Comparison of ENCODE assay signal across 1 mouse cellular context in genomic region chr15:79687646-79688267, GRCm38 (mm10).
A peak's percentile ranks its signal among the peaks of the same experiment; 100 is the strongest.
TF ChIP-seq lines count a peak whose summit lies in the region.

Gene Josd1 (minus strand): TSS chr15:79687919.

TF ChIP-seq in CH12.LX, 34 proteins besides CTCF, POLR2A, EP300 and RAD21 (continued from another document):
- TF ChIP-seq IRF4 (IDR thresholded peaks at IDR 0.05; ENCODE audit: low read depth, low read length) (0 out of 2 replicates have a peak, but pooled peaks have one; percentile 11), MAX (IDR thresholded peaks at IDR 0.05; ENCODE audit: low read length) (no peak), ETS1 (conservative IDR thresholded peaks at IDR 0.05; ENCODE audit: low read depth, low read length) (peak; percentile 45; the same call in 1 of the 2 replicates), USF2 (conservative IDR thresholded peaks at IDR 0.05; ENCODE audit: low read depth, low read length) (no peak), ZKSCAN1 (IDR thresholded peaks at IDR 0.05; ENCODE audit: borderline replicate concordance, low read depth, low read length) (no peak), USF1 (IDR thresholded peaks at IDR 0.05; ENCODE audit: low read depth, low read length) (peak; percentile 42), TBP (conservative IDR thresholded peaks at IDR 0.05; ENCODE audit: low read depth, low read length) (no peak), ZMIZ1 (IDR thresholded peaks at IDR 0.05; ENCODE audit: low read depth, low read length) (peak; percentile 72; the same call in 1 of the 2 replicates), E2F4 (IDR thresholded peaks at IDR 0.05; ENCODE audit: insufficient replicate concordance, low read depth, low read length) (no peak), MYC (IDR thresholded peaks at IDR 0.05; ENCODE audit: low read depth, low read length) (no peak), CHD2 (IDR thresholded peaks at IDR 0.05; ENCODE audit: low read length) (no peak), BHLHE40 (IDR thresholded peaks at IDR 0.05; ENCODE audit: low read depth, low read length) (peak; percentile 79), SIN3A (IDR thresholded peaks at IDR 0.05; ENCODE audit: low read length) (0 out of 2 replicates have a peak, but pooled peaks have one; percentile 72), MAFK (IDR thresholded peaks at IDR 0.05; ENCODE audit: insufficient replicate concordance, low read length) (no peak), NELFE (IDR thresholded peaks at IDR 0.05; ENCODE audit: low read depth, low read length) (peak; percentile 70; the same call in 1 of the 2 replicates), ZC3H11A (IDR thresholded peaks at IDR 0.05; ENCODE audit: low read depth, low read length) (no peak), CHD1 (IDR thresholded peaks at IDR 0.05; ENCODE audit: low read depth, low read length) (no peak), UBTF (IDR thresholded peaks at IDR 0.05; ENCODE audit: low read depth, low read length) (peak; percentile 47; the same call in 1 of the 2 replicates), ELF1 (IDR thresholded peaks at IDR 0.05; ENCODE audit: low read depth, low read length) (peak; percentile 33; the same call in 1 of the 2 replicates), PAX5 (IDR thresholded peaks at IDR 0.05; ENCODE audit: low read length) (no peak), HCFC1 (IDR thresholded peaks at IDR 0.05; ENCODE audit: low read depth, low read length) (peak; percentile 8; the same call in 1 of the 2 replicates)
